Mouse (Mus musculus) adrenal gland, postnatal 36 days (tissue): ENCODE data around the gene Ccdc169. TPM values are rescaled to one million over a fixed set of nuclear protein-coding genes. Genes with fewer than 3 reads are reported as not detected.
A peak's percentile ranks its signal among the peaks of the same experiment; 100 is the strongest.

ENCODE experiments used
- DNase-seq, 2 experiments: peaks; one replicate each; pipeline ENCODE4 v3.0.0; 2021; ENCODE audit warnings: mixed read lengths in 1 of 2
- total RNA-seq, 2 experiments: library from RNA; stranded (reverse); gene quantifications; 2 replicates each; pipeline ENCODE4 v1.2.3; 2021

Gene Ccdc169
- total RNA-seq, 2 experiments from 2014 or later, result 0.33 TPM; not detected in 1

- peak; percentile 46 to 55 for DNase-seq
Observed at GRCm38 (mm10) chr3:55122336-55122870, 14.7 kb upstream of the Ccdc169 start.

GRCm38 (mm10) chr3:55123064-55123463 is 14.1 kb upstream of the Ccdc169 start:
- no peak for DNase-seq

DNA sequence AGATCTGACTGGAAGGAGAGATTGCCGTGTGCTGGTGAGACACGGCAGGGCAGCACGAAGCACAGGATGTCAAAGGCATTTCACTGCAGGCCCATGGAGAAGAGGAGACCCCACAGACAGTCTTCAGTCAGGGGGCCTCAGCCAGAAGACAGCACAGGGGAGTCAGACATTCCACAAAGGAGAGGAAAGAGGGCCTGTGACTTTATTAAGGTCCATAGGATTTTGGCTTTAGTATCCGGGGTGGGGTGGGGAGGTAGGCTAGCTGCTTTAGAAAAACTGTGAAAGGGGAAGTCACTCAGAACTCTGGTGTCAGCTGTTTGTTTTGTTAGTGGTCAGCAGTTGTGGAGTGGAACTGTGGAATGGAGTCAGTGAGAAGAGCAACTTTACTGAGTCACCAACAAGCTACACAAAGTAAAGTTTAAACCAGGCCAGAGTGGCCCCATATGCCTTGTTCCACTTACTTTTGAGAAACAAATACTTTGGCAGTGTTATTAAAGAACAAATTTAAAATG is 7.9 kb upstream of the Ccdc169 start:
- DNase-seq, result no peak

DNA sequence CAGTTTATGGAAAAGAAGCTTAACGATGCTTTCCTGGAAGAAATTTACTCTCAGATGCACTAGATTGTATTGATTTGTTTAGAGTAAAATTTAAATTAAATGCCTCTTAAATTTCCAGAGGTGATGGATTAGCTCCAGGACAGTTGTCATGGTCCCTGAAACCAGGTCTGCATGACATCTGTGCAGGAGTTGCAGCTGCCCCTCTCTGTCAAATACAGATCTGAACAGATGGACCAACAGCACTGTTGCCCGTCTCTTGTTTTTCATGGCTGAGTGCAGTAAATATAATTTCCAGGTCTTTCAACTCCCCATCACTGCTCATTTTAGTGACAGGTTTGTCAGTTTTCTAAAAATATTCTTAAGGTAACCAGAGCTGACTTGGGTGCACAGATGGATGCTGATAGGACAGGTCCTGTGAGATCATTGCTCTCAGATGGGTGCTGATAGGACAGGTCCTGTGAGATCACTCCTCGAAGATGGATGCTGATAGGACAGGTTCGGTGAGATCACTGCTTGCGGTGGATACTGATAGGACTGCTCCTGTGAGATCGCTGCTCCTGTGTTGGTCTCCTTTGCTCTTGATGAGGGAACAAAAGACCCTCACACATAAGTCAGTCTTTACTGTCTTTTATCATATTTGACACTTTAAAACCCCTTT is 5.4 kb upstream of the Ccdc169 start:
- DNase-seq, result no peak

DNA sequence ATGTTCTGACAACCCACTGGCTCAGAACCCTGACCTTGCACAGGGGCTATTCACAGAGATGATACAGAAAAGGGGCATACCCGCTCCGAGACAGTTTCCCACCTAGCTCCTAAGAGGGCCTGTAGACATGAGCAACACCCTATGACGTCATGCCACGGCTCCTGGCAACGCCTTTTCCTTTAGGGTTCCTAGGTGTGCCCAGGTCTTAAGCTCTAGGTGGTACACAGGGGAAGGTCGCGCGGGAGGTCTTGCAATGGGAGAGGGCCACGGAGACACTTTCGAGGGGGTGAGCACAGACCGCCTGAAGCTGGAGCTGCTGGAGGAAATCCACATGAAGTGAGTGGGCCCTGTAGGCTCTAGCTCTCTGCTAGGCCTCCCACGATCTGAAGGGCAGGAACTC is 2.7 kb downstream of the Ccdc169 start:
- no peak for DNase-seq

DNA sequence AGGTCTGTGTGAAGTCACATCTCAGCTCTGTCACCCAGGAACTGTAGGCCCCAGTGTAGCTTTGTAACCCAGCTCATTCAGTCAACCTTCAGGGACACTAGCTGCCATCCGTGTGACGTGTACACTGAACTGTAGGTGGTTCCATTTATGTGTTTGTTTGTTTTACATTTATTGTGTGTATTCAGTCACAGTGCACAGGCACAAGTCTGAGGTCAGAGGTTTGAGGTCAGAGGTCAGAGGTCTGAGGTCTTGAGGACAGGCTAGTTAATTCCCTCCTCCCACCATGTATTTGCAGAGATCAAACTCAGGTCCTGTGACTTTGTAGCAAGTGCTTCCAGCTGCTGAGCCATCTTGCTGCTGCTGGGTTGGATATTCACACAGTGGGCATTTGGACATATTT is 4.3 kb downstream of the Ccdc169 start:
- DNase-seq, result no peak

- DNase-seq, result no peak
Observed at GRCm38 (mm10) chr3:55144916-55145315, 7.8 kb downstream of the Ccdc169 start.

GRCm38 (mm10) chr3:55146441-55146840 is 9.3 kb downstream of the Ccdc169 start:
- DNase-seq, result peak in 1 of 2 experiments; percentile 36

DNA sequence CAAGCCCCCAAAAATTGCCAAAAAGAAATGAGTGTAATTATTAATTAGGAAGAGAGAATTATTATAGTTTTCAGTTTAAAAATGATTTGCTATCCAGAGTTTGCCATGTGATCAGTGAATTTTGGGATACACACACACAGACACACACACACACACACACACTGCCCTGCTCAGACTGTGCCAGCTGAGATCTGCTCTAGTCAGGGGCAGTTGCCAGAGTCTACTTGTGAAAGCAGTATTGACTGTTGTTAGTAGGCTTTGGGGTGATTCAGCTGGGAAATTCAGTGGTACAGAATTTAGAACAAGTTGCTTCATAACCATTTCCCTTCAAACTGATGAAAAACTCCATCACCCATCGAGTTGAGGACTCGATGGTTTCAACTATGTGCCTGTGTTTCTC is 10.0 kb downstream of the Ccdc169 start:
- no peak for DNase-seq

- DNase-seq, result no peak
Observed at GRCm38 (mm10) chr3:55148091-55148490, 11.0 kb downstream of the Ccdc169 start.

- peak; percentile 65 to 69 for DNase-seq
Observed at GRCm38 (mm10) chr3:55151656-55152433, 14.7 kb downstream of the Ccdc169 start.

- no peak for DNase-seq
Observed at GRCm38 (mm10) chr3:55152673-55153334, 15.7 kb downstream of the Ccdc169 start.

- no peak for DNase-seq
Observed at GRCm38 (mm10) chr3:55154163-55154562, 17.0 kb downstream of the Ccdc169 start.

DNA sequence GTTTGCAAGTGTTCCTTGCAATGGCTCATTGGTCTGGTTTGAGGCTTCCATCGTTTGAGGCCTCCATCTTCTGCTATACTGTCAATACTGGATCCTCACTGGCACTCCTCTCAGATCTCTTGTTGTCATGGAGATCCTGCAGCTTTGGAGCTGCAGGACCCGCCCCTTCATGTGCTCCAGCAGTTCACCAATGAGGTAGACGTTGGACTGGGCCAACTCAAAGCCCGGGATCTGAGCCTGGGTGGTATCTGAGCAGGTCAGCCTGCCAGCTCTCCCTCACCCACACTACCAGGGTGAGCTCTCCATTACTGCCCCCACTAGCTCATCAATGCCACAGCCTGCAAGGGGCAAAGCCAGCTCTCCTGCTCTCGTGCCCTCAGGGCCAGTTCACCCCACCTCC is 20.3 kb downstream of the Ccdc169 start:
- DNase-seq, result no peak

DNA sequence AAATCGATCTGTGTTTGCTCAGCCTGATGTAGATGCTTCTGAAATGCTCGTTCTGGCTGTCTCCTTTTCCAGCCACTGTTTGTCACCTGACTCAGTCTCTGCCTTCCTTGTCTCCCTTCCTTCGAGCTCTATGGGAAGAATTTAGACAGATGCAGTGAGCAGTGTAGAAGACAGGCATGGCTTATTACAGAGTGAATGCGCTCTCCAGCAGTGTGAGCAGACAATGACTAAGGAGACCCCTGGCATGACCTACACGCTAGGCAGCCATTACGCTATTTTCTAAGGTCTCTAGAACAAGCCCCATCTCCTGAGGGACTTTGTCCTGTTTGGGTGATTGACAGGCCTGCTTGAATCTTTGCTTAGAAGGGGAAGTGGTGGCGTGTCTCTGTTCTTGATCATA is 24.0 kb downstream of the Ccdc169 start:
- DNase-seq, result no peak

GRCm38 (mm10) chr3:55163510-55163909 is 26.4 kb downstream of the Ccdc169 start:
- DNase-seq, result no peak

- no peak for DNase-seq
Observed at GRCm38 (mm10) chr3:55172478-55172877, 35.3 kb downstream of the Ccdc169 start.

DNA sequence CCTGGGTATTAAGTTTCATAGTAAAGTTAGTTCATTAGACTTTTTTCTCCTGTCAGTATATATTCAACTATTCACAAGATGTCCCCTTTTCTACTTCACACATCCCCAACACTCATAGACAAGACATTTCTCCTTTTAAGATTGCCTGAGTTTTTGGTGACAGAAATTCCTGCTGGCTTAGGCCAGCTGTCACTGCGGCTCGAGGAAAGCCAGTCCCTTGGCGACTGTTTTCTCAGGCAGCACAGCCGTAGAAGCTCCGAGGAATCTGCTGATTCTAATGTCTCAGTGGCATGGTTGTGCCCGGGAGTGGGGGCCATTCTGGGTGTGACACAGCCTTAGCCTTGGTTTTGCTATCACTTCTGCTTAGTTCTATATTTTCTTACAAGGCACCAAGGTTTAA is 40.1 kb downstream of the Ccdc169 start:
- DNase-seq, result no peak

DNA sequence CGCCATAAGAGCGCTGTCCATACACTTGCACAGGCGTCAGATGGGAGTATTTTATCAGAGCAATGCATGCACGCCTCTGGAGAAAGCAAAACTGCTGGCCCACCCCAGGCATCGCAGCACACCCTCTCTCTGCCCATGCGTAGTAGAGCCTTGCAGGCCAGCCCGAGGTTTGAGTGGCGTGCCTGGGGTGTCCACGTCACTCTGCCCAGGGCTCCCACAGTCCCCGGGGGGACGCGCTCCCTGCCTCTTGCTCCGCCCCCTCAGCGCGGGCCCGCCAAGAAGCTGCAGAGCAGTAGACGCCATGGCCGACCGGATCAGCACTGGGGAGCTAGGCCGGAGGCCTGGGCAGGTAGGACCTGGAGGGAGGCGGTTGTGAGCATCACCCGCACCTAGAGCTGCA is 44.6 kb downstream of the Ccdc169 start, which contains the start of gene Sohlh2:
Gene Sohlh2 (plus strand): TSS at position 263 of the 400 bp plus-strand sequence.
- DNase-seq, result no peak

DNA sequence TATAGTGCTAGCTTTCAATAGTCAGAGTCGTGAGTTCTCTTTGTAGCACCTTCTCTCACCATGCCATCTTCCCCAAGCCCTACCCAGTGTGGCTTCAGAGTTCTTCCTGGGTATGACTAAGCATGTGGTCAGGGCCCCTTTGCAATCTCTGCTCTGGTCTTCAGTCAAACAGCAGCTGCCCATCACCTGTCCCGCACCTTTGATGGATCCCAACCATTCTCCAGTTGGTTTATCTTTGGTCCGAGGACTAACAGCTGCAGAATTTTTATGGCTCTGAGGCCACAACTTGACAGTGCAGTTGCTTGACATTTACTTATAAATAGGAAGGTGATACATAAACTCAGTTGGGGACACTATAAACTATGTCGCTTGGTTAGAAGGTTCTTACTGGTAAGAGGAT is 54.5 kb downstream of the Ccdc169 start:
- DNase-seq, result no peak

- DNase-seq, result no peak
Observed at GRCm38 (mm10) chr3:55193351-55193750, 56.2 kb downstream of the Ccdc169 start.

DNA sequence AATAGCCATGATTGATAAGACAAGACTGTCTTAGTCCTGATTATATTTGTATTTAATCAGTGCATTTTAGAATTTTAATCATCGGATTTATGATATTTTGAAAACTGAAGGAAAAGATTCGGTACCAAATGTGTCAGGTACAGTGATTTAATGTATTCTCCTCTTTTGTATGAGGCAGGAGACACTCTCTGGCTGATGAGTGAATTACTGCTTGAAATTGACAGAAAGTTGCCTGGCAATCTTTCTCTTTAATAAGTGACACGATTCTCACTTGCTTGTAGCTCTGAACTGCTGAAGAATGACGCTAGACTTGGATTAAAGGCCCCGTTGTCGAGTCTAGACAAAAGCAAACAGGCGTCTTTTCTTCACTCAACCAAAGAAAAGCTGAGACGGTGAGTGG is 57.7 kb downstream of the Ccdc169 start:
- no peak for DNase-seq
